Mouse (Mus musculus) monocyte, adult 2 months (primary cell): ENCODE measurements around the gene Acot3.
A peak's percentile ranks its signal among the peaks of the same experiment; 100 is the strongest.
"Not testable (repeated sequence)": the region's sequence is repeated elsewhere in the genome, so short reads cannot be mapped to it uniquely, and the experiment has no call there.

ENCODE experiments used
- DNase-seq, 2 experiments: peaks; one replicate each; pipeline ENCODE4 v3.0.0; 2022; ENCODE audit warnings: low spot score in 2 of 2, low read depth in 1 of 2

Gene Acot3

DNA sequence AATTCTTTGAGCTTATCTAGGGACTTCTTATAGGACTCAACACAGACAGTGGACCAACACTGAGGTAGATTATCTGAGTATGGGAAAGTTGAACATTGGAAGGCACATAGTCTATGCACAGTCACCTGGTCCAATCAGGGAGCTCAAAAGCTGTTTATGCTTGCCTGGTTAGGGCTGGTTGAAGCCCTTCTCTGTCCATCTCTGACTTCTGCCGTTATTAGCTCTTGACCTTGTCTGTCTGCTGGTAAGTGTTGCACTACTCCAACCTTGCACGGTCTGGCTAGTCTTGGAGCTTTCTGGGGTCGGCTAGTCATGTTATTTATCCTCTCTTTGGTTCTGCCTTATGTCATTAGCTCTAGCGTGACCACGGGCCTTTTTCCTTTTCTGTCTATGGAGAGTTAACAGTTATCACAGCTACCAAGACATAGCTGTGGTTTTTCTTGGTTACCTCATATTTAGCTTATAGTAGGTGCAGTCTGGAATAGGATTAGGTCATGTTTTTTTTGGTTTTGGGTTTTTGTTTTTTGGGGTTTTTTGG lies at the start of gene Acot3:
Gene Acot3 (plus strand): TSS at position 208 of the 538 bp plus-strand sequence.
- DNase-seq, result no peak

DNA sequence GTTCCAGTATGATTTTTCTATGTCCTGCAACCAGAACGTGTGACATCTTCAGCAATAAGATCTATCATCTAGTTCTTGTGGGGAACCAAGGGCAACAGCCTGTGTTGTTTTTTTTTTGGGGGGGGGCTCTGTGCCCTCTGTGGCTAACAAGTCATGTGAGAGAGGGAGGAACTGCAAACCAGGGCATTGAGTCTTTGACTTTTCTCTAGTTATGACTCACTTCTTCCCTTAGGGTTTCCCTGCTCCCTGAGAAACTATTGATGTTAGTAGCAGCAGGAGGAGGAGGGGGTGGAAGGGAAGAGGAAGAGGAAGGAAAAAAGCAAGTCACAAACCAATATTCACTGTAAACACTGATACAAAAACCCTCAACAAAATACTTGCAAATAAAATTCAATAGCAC lies 48.1 kb upstream of the Acot3 start:
- no peak for DNase-seq

DNA sequence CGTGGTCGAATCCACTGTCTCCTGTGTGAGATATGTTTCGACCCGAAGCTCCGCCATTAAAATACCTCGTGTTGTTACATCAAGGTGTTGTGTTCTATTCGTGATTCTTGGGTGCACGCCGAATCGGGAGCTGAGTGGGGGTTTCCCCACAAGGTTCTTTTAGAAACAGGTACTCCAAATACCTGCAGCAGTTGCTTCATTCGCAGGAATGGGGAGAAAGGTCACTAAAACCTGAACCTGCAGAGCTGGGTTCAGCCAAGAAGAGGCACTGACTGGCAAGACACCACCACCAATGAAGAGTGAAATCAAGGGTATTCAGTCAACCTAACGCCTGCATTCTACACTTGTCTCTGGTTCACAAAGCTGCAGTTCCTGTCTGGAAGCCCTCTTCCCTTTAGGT lies 43.7 kb upstream of the Acot3 start:
- DNase-seq, result no peak

DNA sequence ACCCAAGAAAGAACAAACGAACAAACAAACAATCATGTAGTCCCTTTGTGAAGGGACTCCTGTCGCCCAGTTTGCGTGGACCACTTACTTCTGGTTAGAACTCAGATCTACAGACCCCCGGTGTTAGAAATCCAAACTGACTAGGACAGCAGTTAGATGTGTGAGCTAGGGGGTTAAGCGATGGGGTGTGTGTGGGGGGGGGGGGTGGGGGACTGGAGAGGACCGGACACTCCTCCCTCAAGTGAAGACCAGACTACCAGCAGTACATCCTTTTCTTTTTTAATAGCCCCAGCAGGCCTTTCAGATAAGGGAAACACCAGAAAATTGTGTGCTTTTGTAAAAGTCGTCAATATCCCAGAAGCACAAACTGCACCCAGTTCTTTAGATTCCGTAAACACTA lies 43.2 kb upstream of the Acot3 start:
- no peak for DNase-seq

DNA sequence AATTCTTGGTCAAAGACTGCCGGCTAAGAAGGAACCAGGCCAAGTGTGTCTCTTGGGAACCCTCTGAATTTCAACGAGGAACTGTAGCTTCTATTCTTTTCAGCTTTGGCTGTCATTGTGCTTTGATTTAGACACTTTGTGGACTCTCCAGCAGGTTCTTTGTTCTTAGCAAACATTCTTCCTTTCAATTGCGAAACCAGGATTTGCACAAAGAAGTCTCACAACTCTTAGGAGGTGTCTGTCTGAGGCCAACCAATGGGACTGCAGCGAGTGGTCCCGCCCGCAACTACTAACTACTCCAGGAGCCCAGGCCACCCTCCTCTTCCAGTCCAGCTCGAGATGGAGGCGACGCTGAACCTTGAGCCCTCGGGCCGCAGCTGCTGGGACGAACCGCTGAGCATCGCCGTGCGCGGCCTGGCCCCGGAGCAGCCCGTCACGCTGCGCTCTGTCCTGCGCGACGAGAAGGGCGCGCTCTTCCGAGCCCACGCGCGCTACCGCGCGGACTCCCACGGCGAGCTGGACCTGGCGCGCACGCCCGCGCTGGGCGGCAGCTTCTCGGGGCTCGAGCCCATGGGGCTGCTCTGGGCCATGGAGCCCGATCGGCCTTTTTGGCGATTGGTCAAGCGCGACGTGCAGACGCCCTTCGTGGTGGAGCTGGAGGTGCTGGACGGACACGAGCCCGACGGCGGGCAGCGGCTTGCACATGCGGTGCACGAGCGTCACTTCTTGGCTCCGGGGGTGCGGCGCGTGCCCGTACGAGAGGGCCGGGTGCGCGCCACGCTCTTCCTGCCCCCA lies 42.6 kb upstream of the Acot3 start, which contains the start of gene Acot1:
Gene Acot1 (plus strand): TSS at position 320 of the 795 bp plus-strand sequence.
- DNase-seq, result peak; percentile 8 to 9

DNA sequence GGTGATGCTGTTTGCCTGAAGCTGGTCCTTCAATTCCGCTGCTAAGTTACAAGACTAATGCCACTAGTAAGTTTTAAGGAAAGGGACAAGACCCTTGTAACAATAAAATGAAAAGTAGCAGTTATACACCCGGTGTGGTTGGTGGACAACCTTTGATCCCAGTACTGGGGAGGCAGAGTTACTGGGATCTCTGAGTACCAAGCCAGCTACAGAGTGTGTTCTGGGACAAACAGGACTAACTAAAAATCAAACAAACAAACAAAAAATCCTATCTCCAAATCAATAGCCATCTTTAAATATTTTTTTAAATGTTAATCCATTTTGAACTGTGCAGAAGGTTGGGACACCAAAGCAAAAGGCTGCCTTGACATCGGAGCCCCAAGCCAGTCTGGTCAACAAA lies 41.7 kb upstream of the Acot3 start:
- DNase-seq, result no peak

DNA sequence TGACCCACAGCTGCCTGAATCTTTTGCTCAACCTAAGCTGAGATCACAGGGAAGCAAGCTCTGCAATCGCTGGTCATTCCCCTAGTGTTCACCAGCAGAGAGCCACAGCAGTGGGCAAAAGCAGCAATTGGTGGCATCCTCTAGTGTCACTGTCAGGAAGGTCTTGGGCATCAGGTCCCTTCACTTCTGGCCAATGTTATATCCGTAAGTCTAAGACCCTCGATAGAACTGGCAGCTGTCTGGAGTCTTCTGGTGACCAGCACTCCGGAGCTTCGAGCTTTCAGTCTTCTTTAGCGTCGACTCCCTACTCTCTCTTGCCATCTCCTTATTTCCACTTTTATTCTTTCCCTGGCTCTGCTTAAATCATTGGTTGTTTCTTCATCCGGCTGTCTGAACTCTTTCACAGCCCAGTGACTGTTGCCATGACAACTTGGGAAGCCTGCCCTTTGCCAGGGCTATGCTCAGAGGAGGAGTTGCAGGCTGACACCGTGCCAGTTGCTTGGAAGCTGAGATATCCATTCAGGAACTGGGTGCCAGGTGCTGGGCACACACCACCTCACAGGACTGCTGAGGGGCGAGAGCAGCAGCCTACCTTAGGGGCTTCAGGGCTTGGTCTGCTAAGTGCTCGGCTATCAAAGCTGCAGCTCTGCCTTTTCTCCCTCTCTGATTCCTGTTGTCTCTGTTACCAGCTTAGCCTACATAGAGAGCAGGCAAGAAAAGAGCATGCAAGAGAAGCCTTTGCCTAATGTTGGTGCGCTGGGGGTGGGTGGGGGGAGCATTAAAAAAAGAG lies 40.5 kb upstream of the Acot3 start:
- DNase-seq, result no peak

DNA sequence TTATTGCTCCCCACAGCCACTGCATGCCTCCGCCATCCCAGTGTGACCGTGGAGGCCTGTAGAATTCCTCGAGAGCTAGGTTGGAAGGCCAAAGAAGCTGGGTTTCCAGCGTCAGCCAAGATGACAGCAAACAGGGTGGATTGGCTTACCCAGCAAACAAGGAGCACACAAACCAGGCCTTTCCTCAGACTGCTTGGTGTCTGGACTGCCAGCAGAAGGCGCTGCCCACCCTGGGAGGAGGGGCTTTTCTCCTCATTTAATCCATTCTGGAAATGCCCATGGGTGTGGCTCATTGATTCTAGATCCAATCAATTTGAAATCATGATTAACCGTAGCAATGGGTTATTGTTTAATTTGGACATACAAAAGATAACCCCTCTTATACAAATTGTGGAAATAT lies 38.8 kb upstream of the Acot3 start:
- no peak for DNase-seq

DNA sequence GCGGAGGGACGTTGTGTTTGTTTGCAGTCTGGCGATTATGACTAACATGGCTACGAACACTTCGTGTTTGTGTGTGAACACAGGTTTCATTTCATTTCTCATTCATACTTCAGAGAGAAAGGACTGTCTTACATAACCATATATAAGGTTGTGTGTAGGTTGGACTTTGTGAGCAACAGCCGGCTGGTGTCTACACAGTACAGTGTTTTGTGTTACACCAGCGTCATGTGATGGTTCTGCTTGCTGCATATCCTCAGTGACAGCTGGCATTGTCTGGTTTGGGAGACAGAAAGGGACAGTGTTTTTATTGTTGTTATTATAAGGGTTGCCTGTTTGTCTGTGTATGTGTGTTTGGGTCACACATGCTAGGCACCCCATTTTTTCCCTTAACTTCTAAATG lies 38.2 kb upstream of the Acot3 start:
- DNase-seq, result no peak

DNA sequence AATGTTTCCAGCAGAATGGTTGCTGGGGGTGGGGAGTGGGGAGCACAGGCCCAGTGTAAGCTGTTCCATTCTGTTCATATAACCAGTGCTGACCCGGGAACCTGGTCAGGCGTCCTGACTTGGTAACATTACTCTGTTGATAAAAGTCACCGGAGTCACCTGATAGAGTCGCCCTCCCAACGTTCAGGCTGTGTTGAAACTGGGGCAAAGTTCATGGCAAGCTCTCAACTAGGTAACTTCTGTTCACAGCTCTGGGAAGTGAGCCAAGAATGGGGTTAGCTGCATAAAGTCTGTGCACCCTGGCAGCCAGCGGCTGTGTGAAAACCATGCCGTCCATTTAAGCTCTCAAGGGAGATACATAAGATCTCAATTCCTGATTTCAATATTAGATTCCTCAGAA lies 31.4 kb upstream of the Acot3 start:
- peak in 1 of 2 experiments; percentile 18 for DNase-seq

DNA sequence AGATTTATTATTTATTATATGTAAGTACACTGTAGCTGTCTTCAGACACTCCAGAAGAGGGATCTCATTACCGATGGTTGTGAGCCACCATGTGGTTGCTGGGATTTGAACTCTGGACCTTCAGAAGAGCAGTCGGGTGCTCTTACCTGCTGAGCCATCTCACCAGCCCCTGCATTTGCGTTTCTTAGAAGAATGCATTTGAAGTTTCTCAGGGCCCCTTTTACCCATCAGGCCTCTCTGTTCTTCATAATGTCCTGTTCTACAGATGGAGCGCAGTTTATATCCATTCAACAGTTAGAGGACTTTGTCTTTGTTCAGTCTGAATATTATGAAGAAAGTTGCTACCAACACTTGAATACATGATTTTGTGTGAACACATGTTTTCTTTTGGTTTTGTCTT lies 29.7 kb upstream of the Acot3 start:
- DNase-seq, result not testable (repeated sequence)

DNA sequence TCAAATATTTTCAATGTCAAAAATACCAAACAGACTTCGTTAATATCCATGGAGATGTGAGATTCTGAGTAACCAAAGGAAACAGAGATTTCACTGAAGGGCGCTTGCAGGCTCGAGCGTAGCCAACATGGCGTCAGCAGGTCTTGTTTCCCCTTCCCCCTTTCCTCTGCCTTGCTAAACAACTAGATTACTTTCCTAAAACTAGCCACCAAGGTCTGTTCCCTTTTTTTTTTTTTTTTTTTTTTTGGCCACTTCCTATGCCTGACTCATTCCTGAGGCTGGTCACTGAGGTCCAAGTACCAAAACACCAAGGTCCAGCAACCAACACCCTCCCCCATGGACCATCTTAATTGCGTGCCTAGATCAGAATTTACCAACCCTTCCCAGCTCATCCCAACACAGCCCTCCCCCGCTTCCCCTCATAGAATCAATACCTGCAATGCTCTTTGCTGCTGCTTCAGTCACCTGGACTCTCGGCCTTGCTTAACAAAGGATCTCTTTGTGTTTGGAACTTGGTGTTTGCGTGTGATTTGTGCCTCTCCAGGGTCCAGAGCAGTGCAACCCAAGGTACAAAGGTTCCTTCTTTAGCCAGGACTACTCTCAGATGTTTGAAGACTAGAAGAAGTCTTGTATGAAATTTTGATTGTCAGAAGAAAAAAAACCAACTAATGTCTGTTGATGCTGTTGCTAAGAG lies 28.7 kb upstream of the Acot3 start:
- DNase-seq, result no peak

DNA sequence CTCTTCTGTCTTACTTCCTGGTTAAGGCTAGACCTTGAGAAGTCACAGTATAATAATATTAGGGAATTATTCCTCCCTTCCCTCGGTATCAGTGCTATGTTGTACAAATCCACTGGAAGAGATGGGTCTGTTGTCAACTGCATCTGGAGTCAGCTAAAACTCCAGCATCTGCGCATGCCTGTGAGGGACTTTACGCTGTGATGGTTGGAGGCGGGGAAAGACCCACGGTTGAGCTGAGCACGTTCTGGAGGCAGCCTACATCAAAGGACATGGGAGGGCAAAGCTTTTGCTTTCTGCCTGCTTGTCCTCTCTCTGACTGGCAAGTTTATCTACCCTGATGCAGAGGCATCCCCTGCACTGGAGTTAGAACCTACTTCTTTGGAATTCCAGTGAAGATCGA lies 26.1 kb upstream of the Acot3 start:
- DNase-seq, result no peak

DNA sequence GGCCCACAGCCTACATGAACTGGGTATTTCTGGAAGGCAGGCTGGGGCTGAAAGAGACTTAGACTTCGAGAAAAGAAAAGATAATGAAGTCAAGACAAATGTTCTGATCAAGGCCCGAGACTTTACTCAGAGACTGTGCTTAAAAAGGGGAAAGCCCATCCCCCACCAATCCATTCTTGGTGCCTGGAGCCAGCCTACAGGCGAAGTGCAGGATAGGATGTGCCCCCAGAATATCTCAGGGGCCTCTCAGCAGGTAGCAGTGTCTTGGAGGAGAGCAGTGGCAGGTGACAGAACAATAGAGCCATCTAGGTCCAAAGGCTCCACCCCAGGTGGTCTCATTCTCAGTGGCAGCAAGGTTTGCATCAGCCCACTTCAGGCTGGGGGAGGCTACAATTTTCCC lies 23.6 kb upstream of the Acot3 start:
- not testable (repeated sequence) for DNase-seq

DNA sequence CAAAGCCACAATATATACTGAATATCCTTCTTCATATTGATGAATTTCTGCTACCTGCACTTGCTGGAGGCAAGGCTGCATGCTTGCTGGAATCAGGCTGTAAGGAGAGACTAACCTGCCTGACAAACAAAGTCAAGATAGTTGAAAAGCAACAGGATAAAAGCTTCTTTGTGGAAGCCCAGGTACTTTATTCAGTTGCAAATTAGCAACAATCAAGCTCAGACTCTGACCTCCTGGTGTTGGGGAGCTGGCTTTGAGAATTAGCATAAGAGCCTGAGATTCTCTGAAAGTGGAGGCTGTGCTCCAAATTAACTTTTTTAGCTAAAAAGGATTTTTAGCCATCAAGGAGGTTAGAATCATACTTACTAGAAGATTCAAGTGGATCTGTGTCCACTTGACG lies 22.9 kb upstream of the Acot3 start:
- not testable (repeated sequence) for DNase-seq

DNA sequence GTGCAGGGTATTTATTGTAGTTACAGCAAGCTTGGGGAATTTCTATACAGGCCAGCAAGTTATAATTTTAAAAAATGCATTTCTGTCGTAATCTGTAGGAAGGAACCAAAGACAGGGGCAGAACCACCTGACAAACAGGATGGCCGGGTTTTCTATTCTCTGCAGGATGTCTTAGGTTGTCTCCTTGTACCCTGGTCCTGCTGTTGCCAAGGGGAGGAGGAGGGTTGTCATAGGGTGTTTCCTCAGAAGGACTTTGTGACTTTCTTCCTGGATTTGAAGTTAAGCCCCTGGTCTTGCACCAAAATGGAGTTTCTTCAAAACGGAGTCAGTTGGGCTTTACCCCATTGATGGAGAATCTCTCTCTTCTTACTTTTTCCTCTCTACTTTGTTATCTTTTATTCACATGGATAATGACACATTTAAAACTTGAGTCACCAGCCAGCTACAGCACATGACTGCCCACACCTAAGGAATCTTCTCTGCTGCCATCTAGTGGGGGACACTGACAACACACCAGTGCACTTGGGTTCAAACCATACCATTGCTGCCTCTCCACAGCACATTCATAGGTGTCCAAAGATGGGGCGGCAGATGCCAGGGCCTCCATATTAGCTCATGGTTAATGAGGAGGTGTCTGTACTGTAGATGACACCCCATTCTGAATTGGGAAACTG lies 21.1 kb upstream of the Acot3 start:
- DNase-seq, result peak in 1 of 2 experiments; percentile 51

DNA sequence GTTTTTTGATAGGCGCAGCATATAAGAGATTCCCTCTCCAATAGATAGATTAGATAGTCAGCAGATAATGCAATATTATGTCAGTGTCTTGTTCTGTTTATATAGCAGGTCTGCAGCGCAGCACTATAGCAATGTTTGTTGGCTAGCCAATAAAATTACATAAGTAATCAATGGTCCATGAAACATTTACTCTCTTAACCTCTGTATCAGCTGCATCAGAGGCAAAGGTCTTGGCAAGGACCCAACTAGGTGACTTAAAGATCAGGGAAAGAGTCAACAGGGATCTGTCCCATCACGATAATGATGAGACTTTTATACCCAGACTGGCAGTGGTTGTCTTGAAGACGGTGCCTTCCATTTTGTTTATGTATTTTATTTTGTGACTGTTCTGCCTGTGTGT lies 19.1 kb upstream of the Acot3 start:
- no peak for DNase-seq

DNA sequence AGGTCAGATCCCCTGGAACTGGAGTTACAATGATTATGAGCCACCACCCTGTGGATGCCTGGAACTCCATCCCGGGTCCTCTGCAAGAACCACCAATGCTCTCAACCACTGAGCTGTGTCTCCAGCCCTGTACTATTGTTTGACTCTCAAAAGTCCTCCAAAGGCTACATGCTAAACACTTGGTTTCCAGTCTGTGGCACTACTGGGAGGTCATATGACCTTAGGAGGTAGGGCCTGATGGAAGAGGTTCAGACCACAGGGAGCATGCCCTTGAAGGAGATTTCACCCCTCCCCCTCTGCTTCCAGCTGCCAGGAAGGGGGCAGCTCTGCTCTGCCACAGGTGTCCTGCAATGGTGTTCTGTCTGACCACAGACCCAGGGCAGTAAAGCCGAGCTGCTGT lies 18.6 kb upstream of the Acot3 start:
- DNase-seq, result not testable (repeated sequence)

DNA sequence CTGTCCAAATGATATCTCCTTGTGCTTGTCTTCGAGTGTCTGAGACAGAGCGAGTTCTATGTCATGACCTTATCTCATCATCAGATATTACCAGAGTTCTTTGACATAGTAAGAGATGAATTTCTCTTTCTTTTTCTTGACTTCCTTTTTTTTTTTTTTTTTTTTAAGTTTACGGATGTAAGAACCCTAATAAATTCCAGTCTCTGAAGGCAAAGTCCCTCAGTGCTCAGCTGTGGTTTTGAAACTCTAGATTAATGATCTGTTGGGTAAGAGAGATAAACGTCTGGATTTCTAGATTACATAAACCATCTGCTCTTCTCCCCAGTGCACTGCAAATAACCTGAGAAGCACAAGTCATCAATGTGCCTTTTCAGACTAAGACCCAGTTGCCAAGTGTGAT lies 17.8 kb upstream of the Acot3 start:
- no peak for DNase-seq

DNA sequence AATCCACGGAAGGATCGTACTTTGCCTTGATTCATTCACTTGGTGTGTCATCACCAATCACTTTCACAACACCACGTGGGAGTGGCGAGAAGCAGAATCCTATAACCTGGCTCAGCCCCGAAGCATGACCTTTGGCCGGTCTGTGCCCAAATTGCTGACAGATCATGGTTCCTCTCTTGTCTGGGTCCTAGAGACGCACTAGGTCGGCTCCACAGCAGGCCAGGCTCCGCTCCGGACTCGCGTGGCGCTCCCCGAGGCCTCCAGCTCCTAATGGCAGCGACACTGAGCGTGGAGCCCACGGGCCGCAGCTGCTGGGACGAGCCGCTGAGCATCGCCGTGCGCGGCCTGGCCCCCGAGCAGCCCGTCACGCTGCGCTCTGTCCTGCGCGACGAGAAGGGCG lies 13.7 kb upstream of the Acot3 start, which contains the start of gene Acot4:
Gene Acot4 (plus strand): TSS at position 139 of the 400 bp plus-strand sequence.
- DNase-seq, result peak in 1 of 2 experiments; percentile 12

DNA sequence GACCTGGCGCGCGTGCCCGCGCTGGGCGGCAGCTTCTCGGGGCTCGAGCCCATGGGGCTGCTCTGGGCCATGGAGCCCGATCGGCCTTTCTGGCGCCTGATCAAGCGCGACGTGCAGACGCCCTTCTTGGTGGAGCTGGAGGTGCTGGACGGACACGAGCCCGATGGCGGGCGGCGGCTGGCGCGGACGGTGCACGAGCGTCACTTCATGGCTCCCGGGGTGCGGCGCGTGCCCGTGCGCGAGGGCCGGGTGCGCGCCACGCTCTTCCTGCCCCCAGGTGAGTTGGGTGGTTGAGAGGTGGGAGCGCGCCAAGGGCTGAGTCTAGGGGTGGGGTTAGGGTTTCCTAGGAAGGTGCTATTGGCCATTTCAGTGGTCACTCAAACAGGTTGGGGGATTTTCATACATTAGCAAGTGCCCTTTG lies 13.2 kb upstream of the Acot3 start, which contains the start of gene Gm49366:
Gene Gm49366 (plus strand): TSS at position 245 of the 421 bp plus-strand sequence.
- DNase-seq, result not testable (repeated sequence)
